Mouse (Mus musculus) large intestine, adult 2 months (tissue): ENCODE data around the gene Astn2. TPM values are rescaled to one million over a fixed set of nuclear protein-coding genes. Genes with fewer than 3 reads are reported as not detected.

ENCODE experiments used
- DNase-seq: peaks from one replicate; pipeline ENCODE4 v3.0.0-alpha.2; 2012; ENCODE audit warnings: low read depth, low spot score
- WGBS: fragments of 180-500 bp; shearing (Covaris S2); methylation state at CpG from one replicate; pipeline ENCODE4 v1.1.7; 2018; 5-methylcytosine and 5-hydroxymethylcytosine counted together
- polyA plus RNA-seq: library from polyadenylated mRNA; depleted of rRNA; stranded (reverse); fragments of >200 nt; gene quantifications from 2 replicates; pipeline ENCODE4 v1.2.3, GENCODE M21; 2012

Astn2 gene
- polyA plus RNA-seq, 1 experiment, result 0.55 TPM

DNA sequence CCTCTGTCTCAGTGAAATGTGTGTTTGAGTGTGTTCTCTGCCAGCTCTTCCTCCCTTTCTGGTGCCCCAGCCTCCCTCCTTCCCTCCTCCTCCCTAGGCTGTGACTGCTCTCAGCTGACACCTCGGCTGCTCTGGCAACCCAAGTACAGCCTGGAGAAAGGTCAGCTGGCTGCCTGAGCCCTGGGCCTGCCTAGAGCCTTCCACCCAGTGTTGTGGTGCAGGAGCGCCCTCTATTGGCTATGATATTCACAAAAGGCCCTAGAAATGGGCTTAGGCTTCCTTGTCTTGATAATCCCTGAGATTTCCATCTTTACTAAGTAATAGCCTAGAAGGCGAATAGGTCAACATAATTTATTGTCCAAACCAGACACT is 908.0 kb downstream of the Astn2 start:
- peak; percentile 39 for DNase-seq
- 2% methylated on average over 3 of the region's 3 CpGs for WGBS

GRCm38 (mm10) chr4:65495705-65496462 is 908.5 kb downstream of the Astn2 start:
- 73% methylated on average over 6 of the region's 6 CpGs for WGBS
- DNase-seq, result no peak

DNA sequence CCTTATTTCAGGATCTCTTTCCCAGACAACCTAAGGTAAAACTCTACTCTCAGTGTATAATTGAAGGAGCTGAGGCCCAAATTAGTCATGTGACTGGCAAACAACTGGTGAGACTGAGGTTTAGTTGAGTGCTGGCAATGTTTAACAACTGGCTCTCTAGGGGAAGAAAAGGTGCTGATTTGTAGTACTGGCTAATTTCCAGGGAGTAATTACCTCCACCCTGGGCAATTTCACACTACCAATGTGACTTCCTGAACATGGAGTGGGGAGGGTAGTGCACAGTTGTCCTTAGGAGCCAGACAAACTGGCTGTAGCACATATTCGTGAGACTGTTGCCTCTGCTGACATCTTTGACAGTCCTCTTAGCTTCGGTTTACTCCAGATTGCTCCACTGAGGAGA is 912.9 kb downstream of the Astn2 start:
- DNase-seq, result no peak
- WGBS, result 53% methylated on average over 2 of the region's 2 CpGs

DNA sequence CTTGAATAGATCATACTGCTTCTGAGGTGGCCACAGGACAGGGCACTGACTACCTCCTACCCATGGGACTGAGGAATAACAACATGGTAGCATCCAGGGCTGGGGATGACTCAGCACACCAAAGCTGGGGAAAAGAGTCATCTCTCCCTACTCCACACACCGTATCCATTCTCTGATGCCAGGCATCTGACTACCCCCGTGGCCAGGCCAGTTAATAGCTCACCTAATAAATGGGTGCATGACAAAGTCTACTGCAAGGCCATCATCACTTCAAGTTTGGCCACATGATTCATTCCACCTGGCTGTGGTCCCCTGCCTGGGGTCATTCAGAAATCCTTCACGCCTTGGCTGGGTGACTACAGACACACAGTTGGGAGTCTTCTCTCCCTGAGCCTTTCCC is 914.7 kb downstream of the Astn2 start:
- DNase-seq, result no peak
- WGBS, result 63% methylated on average over 3 of the region's 3 CpGs

GRCm38 (mm10) chr4:65481632-65482031 is 922.8 kb downstream of the Astn2 start:
- 62% methylated on average over 5 of the region's 5 CpGs for WGBS

DNA sequence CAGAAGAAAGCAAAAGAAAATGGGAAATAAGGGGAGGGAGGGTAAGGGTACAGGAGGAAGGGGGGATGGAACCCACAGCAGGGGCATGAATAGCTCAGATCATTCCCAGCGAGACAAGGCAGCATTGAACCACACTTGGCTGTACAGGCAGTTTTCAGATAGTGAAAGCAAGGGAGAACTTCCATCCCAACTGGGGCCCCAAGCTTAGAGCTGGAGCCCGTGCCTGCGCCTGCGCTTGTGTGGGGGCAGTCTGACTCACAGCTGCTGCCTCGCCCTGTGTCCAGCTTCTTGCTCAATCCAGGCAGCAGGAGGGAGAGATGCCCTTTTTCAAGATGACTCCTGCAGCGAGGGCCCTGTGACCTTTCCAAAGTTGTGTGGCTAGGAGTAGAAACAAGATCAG is 927.3 kb downstream of the Astn2 start:
- WGBS, result 22% methylated on average over 6 of the region's 6 CpGs
- DNase-seq, result no peak

More at GRCm38 (mm10) chr4:65481632-65482031, 922.8 kb downstream of the Astn2 start:
- no peak for DNase-seq

- no peak for DNase-seq
Measured at GRCm38 (mm10) chr4:65475925-65476560, 928.4 kb downstream of the Astn2 start.

GRCm38 (mm10) chr4:65473141-65473540 is 931.3 kb downstream of the Astn2 start:
- WGBS, result 76% methylated on average over 5 of the region's 5 CpGs
- no peak for DNase-seq

More at GRCm38 (mm10) chr4:65475925-65476560, 928.4 kb downstream of the Astn2 start:
- WGBS, result 56% methylated on average over 4 of the region's 4 CpGs

DNA sequence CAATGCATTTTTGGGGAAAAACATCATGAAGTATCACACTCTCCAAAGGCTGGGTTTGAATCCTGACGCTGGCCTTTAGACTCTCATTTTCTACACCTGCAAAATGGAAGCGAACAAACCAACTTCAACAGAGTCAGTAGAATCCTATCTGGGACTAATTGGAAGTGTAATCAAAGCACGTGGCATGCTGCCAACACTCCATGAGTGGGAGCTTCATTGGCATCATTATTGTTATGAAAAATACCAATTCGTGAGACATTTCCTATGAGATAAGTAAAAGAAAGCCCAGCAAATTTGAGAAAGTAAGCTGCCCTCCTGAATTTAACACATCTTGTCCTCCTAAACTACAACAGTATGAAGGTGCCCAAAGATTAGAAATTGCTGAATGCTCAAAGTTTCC is 955.2 kb downstream of the Astn2 start:
- DNase-seq, result no peak
- WGBS, result 73% methylated on average over 4 of the region's 4 CpGs

GRCm38 (mm10) chr4:65441746-65442145 is 962.7 kb downstream of the Astn2 start:
- no peak for DNase-seq
- WGBS, result 81% methylated on average over 4 of the region's 4 CpGs

DNA sequence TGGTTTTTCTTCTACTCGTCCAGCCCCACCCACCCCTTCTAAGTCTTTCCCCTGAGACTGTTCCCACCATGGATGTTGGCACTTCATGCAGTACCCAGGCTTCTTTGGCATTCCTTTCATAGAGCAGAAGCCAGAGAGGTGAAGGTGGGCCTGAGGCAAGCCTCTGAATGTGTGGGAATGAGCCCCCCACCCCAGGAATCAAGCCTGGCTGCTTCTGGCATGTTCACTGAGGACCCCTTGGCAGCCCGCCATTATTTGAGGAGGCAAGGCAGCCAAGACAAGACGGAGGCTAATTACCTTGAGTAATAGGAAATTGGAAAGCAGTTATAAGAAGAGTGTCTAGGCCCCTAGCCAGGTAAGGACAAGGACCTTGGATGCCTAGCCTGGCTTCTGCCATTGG is 973.6 kb downstream of the Astn2 start:
- WGBS, result 57% methylated on average over 3 of the region's 3 CpGs
- no peak for DNase-seq

DNA sequence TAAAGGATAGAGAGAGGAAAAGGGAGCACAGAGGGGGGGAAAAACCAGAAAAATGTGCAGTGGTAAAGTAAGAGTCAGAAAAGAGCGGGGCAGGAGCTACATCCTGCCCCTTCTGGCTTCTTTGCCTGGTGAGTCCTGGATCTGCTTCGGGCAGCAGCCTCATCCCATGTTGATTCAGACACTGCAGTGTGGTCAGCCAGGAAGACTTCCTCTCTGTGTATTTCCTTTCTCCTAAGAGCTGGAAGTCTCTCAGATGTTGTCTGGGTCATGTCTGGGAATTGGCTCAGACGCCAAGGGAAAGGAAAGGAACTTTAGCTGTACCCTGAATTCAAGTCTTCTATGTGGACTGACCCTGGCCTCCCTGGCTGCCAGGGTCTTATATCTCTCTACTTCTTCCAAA is 976.9 kb downstream of the Astn2 start:
- no peak for DNase-seq
- WGBS, result 69% methylated on average over 3 of the region's 3 CpGs

DNA sequence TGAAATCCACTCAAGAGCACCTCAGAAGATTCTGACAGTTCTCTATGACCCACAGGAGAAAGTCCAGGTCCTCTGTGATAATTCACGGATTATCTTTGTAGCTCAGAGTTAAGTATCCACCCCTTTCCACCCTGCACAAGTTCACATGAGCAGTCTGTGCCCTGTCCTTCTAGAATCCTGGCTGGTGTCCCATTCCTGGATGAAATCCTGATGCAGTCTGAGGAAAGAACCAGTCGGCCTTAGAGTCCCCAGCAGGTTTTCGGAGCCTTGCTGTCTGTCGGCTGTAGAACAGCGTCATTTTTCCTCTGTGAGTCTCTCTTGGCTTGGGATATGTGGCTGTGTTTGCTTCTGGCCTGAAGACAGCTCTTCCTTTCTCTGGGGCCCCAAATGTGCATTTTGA is 978.0 kb downstream of the Astn2 start:
- DNase-seq, result no peak
- 76% methylated on average over 5 of the region's 5 CpGs for WGBS

DNA sequence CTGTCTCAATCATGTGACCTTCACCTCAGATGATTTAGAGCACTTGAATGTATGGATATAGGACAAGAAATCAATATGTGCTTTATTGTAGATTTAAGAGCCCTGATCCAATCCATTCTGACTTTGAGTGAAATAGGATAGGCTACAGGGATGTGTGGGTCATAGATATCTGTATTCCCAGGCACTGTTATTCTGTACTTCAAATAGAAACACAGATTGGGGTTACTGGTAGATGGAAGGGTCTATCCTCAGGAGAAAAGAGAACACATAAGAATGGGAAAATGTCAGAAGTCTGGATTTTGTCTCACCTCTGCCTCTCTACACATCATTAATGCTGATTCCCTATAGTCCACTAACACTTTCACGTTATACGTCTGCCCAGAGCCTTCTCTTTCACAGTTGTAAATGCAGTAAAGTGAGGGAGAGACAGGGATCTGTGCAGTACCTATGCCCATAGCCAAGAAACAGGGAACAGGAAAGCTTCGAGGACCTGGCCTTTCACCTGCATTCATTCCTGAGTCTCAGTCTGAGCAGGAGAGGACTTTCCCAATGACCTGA is 981.3 kb downstream of the Astn2 start:
- WGBS, result 78% methylated on average over 3 of the region's 3 CpGs
- DNase-seq, result no peak

- WGBS, result 85% methylated on average over 2 of the region's 2 CpGs
- DNase-seq, result no peak
Measured at GRCm38 (mm10) chr4:65421272-65421671, 983.1 kb downstream of the Astn2 start.

DNA sequence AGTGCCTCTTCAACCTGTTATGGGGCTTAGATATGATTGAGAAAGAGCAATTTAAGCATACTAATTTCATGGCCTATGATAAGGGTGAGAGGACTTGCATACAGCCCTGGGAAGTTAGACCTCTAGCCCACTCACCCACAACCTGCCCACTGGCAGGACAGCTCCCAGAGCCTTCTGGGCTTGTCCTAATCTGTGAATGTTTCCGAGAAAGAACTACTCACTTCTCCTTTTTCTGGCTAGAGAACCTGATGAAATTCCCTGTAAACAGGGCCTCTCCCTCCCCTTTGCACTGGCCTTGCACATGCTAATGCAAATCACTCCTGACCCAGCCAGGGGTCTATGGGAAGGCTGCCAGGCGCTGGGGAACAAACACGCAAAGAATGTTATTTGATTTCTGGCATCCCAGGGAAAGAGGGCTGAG is 983.9 kb downstream of the Astn2 start:
- 18% methylated on average over 3 of the region's 3 CpGs for WGBS
- DNase-seq, result no peak

GRCm38 (mm10) chr4:65415507-65415906 is 988.9 kb downstream of the Astn2 start:
- 68% methylated on average over 4 of the region's 4 CpGs for WGBS
- no peak for DNase-seq

GRCm38 (mm10) chr4:65402836-65403634 is 1001.4 kb downstream of the Astn2 start:
- 64% methylated on average over 6 of the region's 6 CpGs for WGBS
- DNase-seq, result no peak

DNA sequence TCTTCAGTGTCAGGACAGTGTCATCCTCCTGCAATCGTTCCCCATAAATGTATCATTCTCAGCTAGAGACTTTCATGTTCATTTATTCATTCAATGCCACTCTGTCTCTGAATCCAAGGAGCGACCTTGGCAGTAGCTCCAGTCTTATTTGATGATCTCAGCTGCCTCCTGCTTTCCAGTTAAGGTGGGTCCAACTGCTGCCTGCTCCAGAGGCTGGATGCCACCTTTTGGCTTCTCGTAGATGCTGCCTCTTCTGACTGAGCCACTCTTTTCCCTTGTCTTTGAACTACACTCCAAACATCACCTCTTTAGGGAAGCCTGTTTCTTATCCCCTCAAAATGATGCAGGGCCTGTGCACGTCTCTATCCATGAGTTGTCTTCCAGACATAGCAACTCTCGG is 1002.1 kb downstream of the Astn2 start:
- WGBS, result 73% methylated on average over 5 of the region's 5 CpGs
- DNase-seq, result no peak

GRCm38 (mm10) chr4:65399457-65399856 is 1005.0 kb downstream of the Astn2 start:
- DNase-seq, result no peak
- WGBS, result 90% methylated on average over 4 of the region's 4 CpGs
